Mouse (Mus musculus) cerebellum, postnatal 10 days (tissue): ENCODE data around the gene Tpcn1.

Experiments used
- DNase-seq, 2 experiments: peaks; one replicate each; pipeline ENCODE4 v3.0.0; 2021; ENCODE audit warnings: mixed read lengths in 2 of 2

Tpcn1 gene

GRCm38 (mm10) chr5:120550137-120550536 lies 38.3 kb downstream of the Tpcn1 start:
- no peak for DNase-seq

GRCm38 (mm10) chr5:120548236-120548850 lies 40.1 kb downstream of the Tpcn1 start:
- DNase-seq: no peak

- DNase-seq: peak in 1 of 2 experiments; percentile 54
These were observed 51.8 kb downstream of the Tpcn1 start for GRCm38 (mm10) chr5:120536632-120537031.

- peak; percentile 84 to 89 for DNase-seq
These were observed 52.4 kb downstream of the Tpcn1 start for GRCm38 (mm10) chr5:120536046-120536445.

- no peak for DNase-seq
These were observed 53.8 kb downstream of the Tpcn1 start for GRCm38 (mm10) chr5:120534686-120535075.

- DNase-seq: no peak
These were observed 54.3 kb downstream of the Tpcn1 start for GRCm38 (mm10) chr5:120534071-120534685.

GRCm38 (mm10) chr5:120531631-120532030 lies 56.8 kb downstream of the Tpcn1 start:
- DNase-seq: no peak

GRCm38 (mm10) chr5:120527296-120527964 lies 61.0 kb downstream of the Tpcn1 start:
- no peak for DNase-seq

- DNase-seq: no peak
These were observed 62.2 kb downstream of the Tpcn1 start for GRCm38 (mm10) chr5:120526311-120526710.

GRCm38 (mm10) chr5:120525737-120526136 lies 62.7 kb downstream of the Tpcn1 start:
- DNase-seq: peak in 1 of 2 experiments; percentile 49

GRCm38 (mm10) chr5:120524736-120525135 lies 63.7 kb downstream of the Tpcn1 start:
- DNase-seq: no peak

GRCm38 (mm10) chr5:120522649-120523048 lies 65.8 kb downstream of the Tpcn1 start:
- DNase-seq: peak in 1 of 2 experiments; percentile 49

GRCm38 (mm10) chr5:120517552-120517951 lies 70.9 kb downstream of the Tpcn1 start:
- no peak for DNase-seq

- DNase-seq: no peak
These were observed 72.1 kb downstream of the Tpcn1 start for GRCm38 (mm10) chr5:120516221-120516984.

- DNase-seq: no peak
These were observed 73.0 kb downstream of the Tpcn1 start for GRCm38 (mm10) chr5:120515451-120515850.

GRCm38 (mm10) chr5:120514754-120515153 lies 73.7 kb downstream of the Tpcn1 start:
- peak; percentile 53 to 57 for DNase-seq

GRCm38 (mm10) chr5:120514031-120514677 lies 74.3 kb downstream of the Tpcn1 start:
- DNase-seq: no peak

GRCm38 (mm10) chr5:120512911-120513555 lies 75.4 kb downstream of the Tpcn1 start:
- DNase-seq: peak in 1 of 2 experiments; percentile 47

- no peak for DNase-seq
These were observed 76.7 kb downstream of the Tpcn1 start for GRCm38 (mm10) chr5:120511643-120512220.

GRCm38 (mm10) chr5:120510982-120511642 lies 77.4 kb downstream of the Tpcn1 start, which contains the start of gene Slc8b1:
Slc8b1 (plus strand) TSS chr5:120511168.
- DNase-seq: peak; percentile 92 to 95

- no peak for DNase-seq
These were observed 81.2 kb downstream of the Tpcn1 start for GRCm38 (mm10) chr5:120507311-120507710.
